Mouse (Mus musculus) G1E (cell line): ENCODE data around the gene Rin1. TPM values are rescaled to one million over a fixed set of nuclear protein-coding genes. Genes with fewer than 3 reads are reported as not detected.

Experiments used
- ATAC-seq: 2 replicates; pipeline ENCODE4 v1.8.0; 2016; ENCODE audit warnings: mild to moderate bottlenecking; ENCODE audit not compliant: insufficient number of reproducible peaks, poor library complexity, low FRiP score, severe bottlenecking; ENCODE audit errors: extremely low read depth
- DNase-seq: peaks from one replicate; pipeline ENCODE4 v3.0.0; 2012; ENCODE audit warnings: low spot score
- H3K27me3 ChIP-seq: 2 replicates; pipeline ENCODE4 v1.6.1; 2012; ENCODE audit warnings: mild to moderate bottlenecking, low read length, inconsistent platforms; ENCODE audit not compliant: insufficient read depth
- H3K36me3 ChIP-seq: replicated peaks from 2 replicates; pipeline ENCODE3; 2012; ENCODE audit warnings: mild to moderate bottlenecking, inconsistent platforms
- H3K4me1 ChIP-seq: 2 replicates; pipeline ENCODE4 v1.6.1; 2012; ENCODE audit warnings: low read depth, low read length, inconsistent platforms, mixed read lengths; ENCODE audit not compliant: insufficient read depth
- H3K4me3 ChIP-seq: 2 replicates; pipeline ENCODE4 v1.5.1; 2012; ENCODE audit warnings: low read depth, mild to moderate bottlenecking, inconsistent platforms, low read length, moderate library complexity, mixed read lengths
- H3K9me3 ChIP-seq: replicated peaks from 2 replicates; pipeline ENCODE4 v1.6.1; 2012; ENCODE audit warnings: inconsistent platforms
- CTCF ChIP-seq: IDR thresholded peaks from 2 replicates; pipeline ENCODE4 v1.5.1; 2012; ENCODE audit warnings: low read depth, low read length, inconsistent platforms, mixed read lengths
- GATA1 ChIP-seq: IDR thresholded peaks from 2 replicates; pipeline ENCODE4 v1.6.1; 2012; ENCODE audit warnings: borderline replicate concordance, low read length, inconsistent platforms, mixed read lengths
- GATA2 ChIP-seq: IDR thresholded peaks from 2 replicates; pipeline ENCODE4 v1.6.1; 2012; ENCODE audit warnings: low read depth, low read length, inconsistent platforms, borderline replicate concordance
- POLR2AphosphoS5 ChIP-seq: IDR thresholded peaks from 2 replicates; pipeline ENCODE4 v1.6.1; 2012; ENCODE audit warnings: low read depth, low read length, inconsistent platforms; ENCODE audit not compliant: insufficient replicate concordance
- TAL1 ChIP-seq: conservative IDR thresholded peaks from 2 replicates; pipeline ENCODE4 v1.6.1; 2012; ENCODE audit warnings: low read depth, low read length, inconsistent platforms, mixed read lengths
- polyA plus RNA-seq: library from polyadenylated mRNA; stranded (reverse); fragments of >175 nt; gene quantifications from 2 replicates; pipeline ENCODE4 v1.2.3, GENCODE M21; 2012
- total RNA-seq, 2 experiments: library from RNA; stranded (forward) in 1 of 2; stranded (reverse) in 1 of 2; fragments of 200-1000 nt in 1 of 2; fragments of >200 nt in 1 of 2; fragmentation: Nextera tagmentation in 1 of 2; gene quantifications; 2 replicates each; pipeline ENCODE4 v1.2.3; 2014 to 2017

The Rin1 gene
- total and polyA plus RNA-seq, 3 experiments, result 0.22 to 1.8 (median 0.72) TPM

GRCm38 (mm10) chr19:5040862-5041523 is 9.3 kb upstream of the Rin1 start, which contains the start of gene Brms1:
Gene Brms1 (plus strand): TSS chr19:5041354.
- Histone ChIP-seq H3K36me3 (peaks cover 36% of the 10 kb centered on the region), H3K27me3 (no peaks in the 10 kb centered on the region), H3K9me3 (no peaks in the 10 kb centered on the region), H3K4me3 (peak within 1 kb of the TSS; percentile 89), H3K4me1 (peaks cover 55% of the 10 kb centered on the region)
- DNase-seq (peak; percentile 95), ATAC-seq (peak; percentile 54)
- no peak for TF ChIP-seq POLR2AphosphoS5
- no peak for TF ChIP-seq GATA1
- no peak for TF ChIP-seq GATA2
- no peak for TF ChIP-seq TAL1
- no peak for TF ChIP-seq CTCF

- Histone ChIP-seq H3K36me3 (peaks cover 42% of the 10 kb centered on the region), H3K27me3 (no peaks in the 10 kb centered on the region), H3K9me3 (no peaks in the 10 kb centered on the region), H3K4me1 (peaks cover 51% of the 10 kb centered on the region), H3K4me3 (peak overlapping the region; percentile 89)
- DNase-seq (peak; percentile 53), ATAC-seq (no peak)
- TF ChIP-seq POLR2AphosphoS5, result no peak
- TF ChIP-seq GATA2, result no peak
- no peak for TF ChIP-seq CTCF
- no peak for TF ChIP-seq TAL1
- TF ChIP-seq GATA1, result no peak
Observed at GRCm38 (mm10) chr19:5041588-5041987, 8.7 kb upstream of the Rin1 start.

- H3K4me1 ChIP-seq, result peaks cover 20% of the 10 kb centered on the region
- H3K4me3 ChIP-seq, result no peak overlapping the region
- peaks cover 82% of the 10 kb centered on the region for H3K36me3 ChIP-seq
- DNase-seq, result no peak
- no peaks in the 10 kb centered on the region for H3K9me3 ChIP-seq
- no peak for ATAC-seq
- H3K27me3 ChIP-seq, result no peaks in the 10 kb centered on the region
- no peak for TF ChIP-seq POLR2AphosphoS5
- no peak for TF ChIP-seq GATA1
- no peak for TF ChIP-seq GATA2
- TF ChIP-seq CTCF, result no peak
Observed at GRCm38 (mm10) chr19:5045531-5045930, 4.8 kb upstream of the Rin1 start.

- Histone ChIP-seq H3K9me3 (no peaks in the 10 kb centered on the region), H3K27me3 (no peaks in the 10 kb centered on the region; the same call in 1 of the 2 replicates), H3K4me3 (no peak overlapping the region), H3K36me3 (peaks cover 86% of the 10 kb centered on the region), H3K4me1 (peaks cover 2% of the 10 kb centered on the region; the same call in 1 of the 2 replicates)
- no peak for DNase-seq
- TF ChIP-seq GATA1 (no peak), POLR2AphosphoS5 (no peak), GATA2 (no peak), TAL1 (no peak), CTCF (no peak)
- no peak for ATAC-seq
Observed at GRCm38 (mm10) chr19:5048138-5049056, 1.9 kb upstream of the Rin1 start.

GRCm38 (mm10) chr19:5049325-5049724 is 956 bp upstream of the Rin1 start:
- H3K36me3 ChIP-seq, result peaks cover 77% of the 10 kb centered on the region
- ATAC-seq (no peak), DNase-seq (no peak)
- H3K27me3 ChIP-seq, result no peaks in the 10 kb centered on the region; the same call in 1 of the 2 replicates
- H3K4me3 ChIP-seq, result no peak overlapping the region
- no peaks in the 10 kb centered on the region for H3K9me3 ChIP-seq
- H3K4me1 ChIP-seq, result peaks cover 8% of the 10 kb centered on the region
- TF ChIP-seq TAL1, result no peak
- no peak for TF ChIP-seq CTCF
- no peak for TF ChIP-seq GATA1
- no peak for TF ChIP-seq POLR2AphosphoS5
- no peak for TF ChIP-seq GATA2

- Histone ChIP-seq H3K27me3 (peaks cover 13% of the 10 kb centered on the region), H3K9me3 (no peaks in the 10 kb centered on the region), H3K4me1 (peaks cover 6% of the 10 kb centered on the region), H3K4me3 (no peak overlapping the region), H3K36me3 (peaks cover 65% of the 10 kb centered on the region)
- no peak for TF ChIP-seq GATA2
- TF ChIP-seq POLR2AphosphoS5, result no peak
- no peak for TF ChIP-seq TAL1
- TF ChIP-seq GATA1, result no peak
- TF ChIP-seq CTCF, result no peak
- DNase-seq, result no peak
- ATAC-seq, result no peak
Observed at GRCm38 (mm10) chr19:5051031-5051430, 750 bp downstream of the Rin1 start.
